Mouse (Mus musculus): Measurements from ENCODE around the gene Ceacam16. TPM values are rescaled to one million over a fixed set of nuclear protein-coding genes. Genes with fewer than 3 reads are reported as not detected.

Ceacam16 gene
- polyA plus RNA-seq, 2 experiments: 0.11 TPM; not detected in 1

GRCm38 (mm10) chr7:19821633-19822032, 39.5 kb downstream of the Ceacam16 start:
- no peak for TF ChIP-seq POLR2A (IDR thresholded peaks at IDR 0.05; ENCODE audit: borderline replicate concordance, extremely low read depth, insufficient read depth, insufficient read length)
- peak overlapping the region; percentile 63; the same call in 1 of the 2 replicates for H3K4me2 ChIP-seq (replicated peaks; ENCODE audit: low read depth, low read length, severe bottlenecking)
- H3K36me3 ChIP-seq (ENCODE audit: control insufficient read depth, insufficient read depth, low read length): no peaks in the 10 kb centered on the region
- 54% methylated on average over 7 of the region's 7 CpGs for WGBS
- 0 out of 2 replicates have a peak, but pooled peaks cover 5% of the 10 kb centered on the region for H3K9me3 ChIP-seq (ENCODE audit: control insufficient read depth, low read length)
- DNase-seq (ENCODE audit: low spot score) (no peak), ATAC-seq (ENCODE audit: low FRiP score, low read depth) (no peak)
- H3K4me1 ChIP-seq (ENCODE audit: control insufficient read depth, insufficient read depth, low read length): peaks cover 30% of the 10 kb centered on the region
- peaks cover 27% of the 10 kb centered on the region for H3K27me3 ChIP-seq (ENCODE audit: control insufficient read depth, insufficient read depth, low read length)
- H3K27ac ChIP-seq (replicated peaks; ENCODE audit: low read depth, low read length): no peak overlapping the region
- H3K9ac ChIP-seq (ENCODE audit: low read depth, low read length, severe bottlenecking): no peak overlapping the region
- H3K4me3 ChIP-seq (replicated peaks; ENCODE audit: low read length): no peak overlapping the region; the same call in 1 of the 2 replicates

DNA sequence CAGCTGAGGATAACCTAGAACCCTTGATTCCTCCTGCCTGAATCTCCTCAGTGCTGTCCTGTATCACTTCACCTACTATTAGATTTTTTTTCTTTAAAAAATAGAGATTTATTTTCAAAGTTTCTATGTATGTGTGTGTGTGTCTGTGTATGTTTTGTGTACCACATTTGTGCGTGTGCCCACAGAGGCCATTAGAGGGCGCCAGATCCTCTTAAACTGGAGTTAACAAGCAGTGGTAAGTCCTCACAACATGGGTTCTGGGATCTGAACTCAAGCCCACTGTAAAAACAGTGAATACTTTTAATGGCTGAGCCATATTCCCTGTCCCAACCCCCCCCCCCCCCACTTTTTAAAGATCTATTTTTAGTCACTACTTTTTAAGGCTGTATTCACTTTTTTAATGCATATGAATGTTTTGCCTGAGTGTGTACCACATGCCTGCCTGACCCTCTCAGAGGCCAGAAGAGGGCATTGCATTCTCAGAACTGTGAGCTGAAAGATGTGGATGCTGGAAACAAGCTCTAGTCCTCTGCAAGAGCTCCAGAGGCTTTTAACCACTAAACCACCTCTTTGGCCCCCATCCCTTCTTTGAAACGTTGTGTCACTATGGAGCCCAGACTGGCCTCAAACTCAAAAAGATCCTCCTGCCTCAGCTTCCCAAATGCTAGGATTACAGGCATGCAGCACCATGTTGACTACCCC, 40.6 kb downstream of the Ceacam16 start:
- Histone ChIP-seq H3K27ac (replicated peaks; ENCODE audit: low read depth, low read length) (no peak overlapping the region), H3K9ac (ENCODE audit: low read depth, low read length, severe bottlenecking) (no peak overlapping the region), H3K27me3 (ENCODE audit: control insufficient read depth, insufficient read depth, low read length) (peaks cover 27% of the 10 kb centered on the region), H3K9me3 (ENCODE audit: control insufficient read depth, low read length) (0 out of 2 replicates have a peak, but pooled peaks cover 5% of the 10 kb centered on the region), H3K4me2 (replicated peaks; ENCODE audit: low read depth, low read length, severe bottlenecking) (no peak overlapping the region), H3K4me3 (replicated peaks; ENCODE audit: low read length) (no peak overlapping the region), H3K4me1 (ENCODE audit: control insufficient read depth, insufficient read depth, low read length) (peaks cover 39% of the 10 kb centered on the region), H3K36me3 (ENCODE audit: control insufficient read depth, insufficient read depth, low read length) (no peaks in the 10 kb centered on the region)
- no peak for ATAC-seq (ENCODE audit: low FRiP score, low read depth)
- 72% methylated on average over 3 of the region's 3 CpGs for WGBS
- no peak for DNase-seq (ENCODE audit: low spot score)
- TF ChIP-seq POLR2A (IDR thresholded peaks at IDR 0.05; ENCODE audit: borderline replicate concordance, extremely low read depth, insufficient read depth, insufficient read length): no peak

GRCm38 (mm10) chr7:19818875-19819274, 42.2 kb downstream of the Ceacam16 start:
- Histone ChIP-seq H3K4me2 (replicated peaks; ENCODE audit: low read depth, low read length, severe bottlenecking) (no peak overlapping the region), H3K9ac (ENCODE audit: low read depth, low read length, severe bottlenecking) (no peak overlapping the region), H3K27ac (replicated peaks; ENCODE audit: low read depth, low read length) (no peak overlapping the region), H3K4me1 (ENCODE audit: control insufficient read depth, insufficient read depth, low read length) (peaks cover 29% of the 10 kb centered on the region), H3K36me3 (ENCODE audit: control insufficient read depth, insufficient read depth, low read length) (no peaks in the 10 kb centered on the region), H3K27me3 (ENCODE audit: control insufficient read depth, insufficient read depth, low read length) (peaks cover 27% of the 10 kb centered on the region), H3K9me3 (ENCODE audit: control insufficient read depth, low read length) (0 out of 2 replicates have a peak, but pooled peaks cover 5% of the 10 kb centered on the region), H3K4me3 (replicated peaks; ENCODE audit: low read length) (no peak overlapping the region)
- no peak for DNase-seq (ENCODE audit: low spot score)
- no peak for ATAC-seq (ENCODE audit: low FRiP score, low read depth)
- 84% methylated on average over 7 of the region's 7 CpGs for WGBS
- no peak for TF ChIP-seq POLR2A (IDR thresholded peaks at IDR 0.05; ENCODE audit: borderline replicate concordance, extremely low read depth, insufficient read depth, insufficient read length)

DNA sequence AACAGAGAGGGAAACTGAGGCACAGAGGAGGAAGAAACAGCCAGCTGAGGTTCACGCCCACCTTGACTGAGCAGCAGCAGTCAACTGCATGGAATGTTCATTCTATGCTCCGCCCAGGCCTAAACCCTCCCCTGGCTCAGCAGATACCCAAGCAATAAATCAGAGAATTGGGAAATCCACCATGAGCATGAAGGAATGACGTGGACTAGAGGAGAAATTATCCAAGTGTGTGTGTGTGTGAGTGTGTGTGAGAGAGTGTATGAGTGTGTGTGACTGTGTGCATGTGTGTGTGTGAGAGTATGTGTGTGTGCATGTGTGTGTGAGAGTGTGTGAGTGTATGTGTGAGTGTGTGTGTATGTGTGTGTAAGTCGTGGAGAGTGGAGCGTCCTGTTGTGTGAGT, 42.7 kb downstream of the Ceacam16 start:
- no peak overlapping the region for H3K9ac ChIP-seq (ENCODE audit: low read depth, low read length, severe bottlenecking)
- H3K9me3 ChIP-seq (ENCODE audit: control insufficient read depth, low read length): 0 out of 2 replicates have a peak, but pooled peaks cover 5% of the 10 kb centered on the region
- H3K36me3 ChIP-seq (ENCODE audit: control insufficient read depth, insufficient read depth, low read length): no peaks in the 10 kb centered on the region
- no peak overlapping the region for H3K4me2 ChIP-seq (replicated peaks; ENCODE audit: low read depth, low read length, severe bottlenecking)
- no peak for ATAC-seq (ENCODE audit: low FRiP score, low read depth)
- peaks cover 24% of the 10 kb centered on the region for H3K27me3 ChIP-seq (ENCODE audit: control insufficient read depth, insufficient read depth, low read length)
- no peak overlapping the region for H3K4me3 ChIP-seq (replicated peaks; ENCODE audit: low read length)
- DNase-seq (ENCODE audit: low spot score): no peak
- peaks cover 25% of the 10 kb centered on the region for H3K4me1 ChIP-seq (ENCODE audit: control insufficient read depth, insufficient read depth, low read length)
- no peak overlapping the region for H3K27ac ChIP-seq (replicated peaks; ENCODE audit: low read depth, low read length)
- 75% methylated on average over 5 of the region's 5 CpGs for WGBS
- no peak for TF ChIP-seq POLR2A (IDR thresholded peaks at IDR 0.05; ENCODE audit: borderline replicate concordance, extremely low read depth, insufficient read depth, insufficient read length)

GRCm38 (mm10) chr7:19817382-19818105, 43.6 kb downstream of the Ceacam16 start:
- peak overlapping the region; percentile 69 for H3K4me2 ChIP-seq (replicated peaks; ENCODE audit: low read depth, low read length, severe bottlenecking)
- peak overlapping the region; percentile 28 for H3K9ac ChIP-seq (ENCODE audit: low read depth, low read length, severe bottlenecking)
- WGBS: 8% methylated on average over 15 of the region's 15 CpGs
- peak; percentile 71 for ATAC-seq (ENCODE audit: low FRiP score, low read depth)
- H3K4me3 ChIP-seq (replicated peaks; ENCODE audit: low read length): peak overlapping the region; percentile 39
- H3K4me1 ChIP-seq (ENCODE audit: control insufficient read depth, insufficient read depth, low read length): peaks cover 17% of the 10 kb centered on the region
- TF ChIP-seq POLR2A (IDR thresholded peaks at IDR 0.05; ENCODE audit: borderline replicate concordance, extremely low read depth, insufficient read depth, insufficient read length): no peak
- peak; percentile 71 for DNase-seq (ENCODE audit: low spot score)
- 0 out of 2 replicates have a peak, but pooled peaks cover 5% of the 10 kb centered on the region for H3K9me3 ChIP-seq (ENCODE audit: control insufficient read depth, low read length)
- H3K27me3 ChIP-seq (ENCODE audit: control insufficient read depth, insufficient read depth, low read length): peaks cover 15% of the 10 kb centered on the region
- H3K27ac ChIP-seq (replicated peaks; ENCODE audit: low read depth, low read length): 0 out of 2 replicates have a peak overlapping the region, but pooled peaks have one; percentile 4
- no peaks in the 10 kb centered on the region for H3K36me3 ChIP-seq (ENCODE audit: control insufficient read depth, insufficient read depth, low read length)
